Mouse (Mus musculus): ENCODE measurements around the gene Mcrs1.

Gene Mcrs1

DNA sequence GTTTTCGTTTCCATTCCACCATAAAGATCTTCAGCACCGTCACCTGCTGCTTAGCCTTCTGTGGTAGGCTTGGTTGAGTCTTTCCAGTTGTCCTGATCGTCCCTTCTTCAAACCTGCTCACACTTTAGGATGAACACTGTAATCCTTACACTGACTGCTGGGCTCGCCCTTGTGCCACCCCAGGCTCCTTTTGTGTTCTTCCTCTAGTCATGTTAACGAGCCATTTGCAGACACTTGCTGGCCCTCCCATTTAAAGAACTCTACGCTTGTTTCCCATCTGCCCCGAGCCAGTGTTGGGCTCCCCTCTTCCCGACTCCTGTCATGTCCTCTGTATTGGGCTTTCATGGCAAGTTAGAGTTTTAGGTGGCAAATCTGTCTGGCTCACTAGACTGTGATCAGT, 45.8 kb downstream of the Mcrs1 start:
- no peak for DNase-seq (ENCODE audit: low spot score)

- no peak for DNase-seq (ENCODE audit: low spot score)
Measured at GRCm38 (mm10) chr15:99198761-99199160, 53.0 kb downstream of the Mcrs1 start.

DNA sequence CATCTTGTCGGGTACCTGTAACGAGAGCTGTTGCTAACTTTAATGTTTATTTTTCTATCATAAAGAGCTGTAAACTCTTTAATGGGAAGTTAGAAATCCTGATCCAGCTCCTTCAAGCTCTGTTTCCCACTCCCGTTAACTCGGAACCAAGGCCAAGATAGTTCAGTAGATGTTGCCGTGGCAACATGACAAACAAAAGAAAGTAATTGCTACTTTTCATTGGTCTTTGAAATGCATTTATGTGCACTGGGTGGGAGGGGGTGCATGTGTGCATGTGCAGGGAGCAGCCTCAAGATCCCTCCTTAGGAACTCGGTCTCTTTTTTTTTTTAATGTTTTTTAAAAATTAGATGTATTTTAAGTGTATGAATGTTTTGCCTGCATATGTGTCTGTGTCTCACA, 56.7 kb downstream of the Mcrs1 start:
- no peak for DNase-seq (ENCODE audit: low spot score)

- DNase-seq (ENCODE audit: low spot score) = no peak
Measured at GRCm38 (mm10) chr15:99194358-99194757, 57.4 kb downstream of the Mcrs1 start.
